ENCODE assay signal across 15 mouse cellular contexts in genomic region chr6:134961858-134962517, GRCm38 (mm10). TPM values are rescaled to one million over a fixed set of nuclear protein-coding genes. Genes with fewer than 3 reads are reported as not detected.
A peak's percentile ranks its signal among the peaks of the same experiment; 100 is the strongest.
DNase-seq lines count a peak whose midpoint lies in the region; ATAC-seq and TF ChIP-seq lines count a peak whose summit lies in the region.
"Had no signal": no experiment of that assay in that cellular context is flagged by ENCODE, and none has a peak within 500 bp of the region (broad histone marks: within the 10 kb centered on the region; RNA-seq: fewer than 3 reads in every experiment).

No protein-coding gene starts in this region.

- no peak overlapping the region for H3K4me2 ChIP-seq in lung, postnatal 0 days (replicated peaks; ENCODE audit: low read depth, low read length)
- H3K4me2 ChIP-seq in embryonic facial prominence, embryonic 14.5 days (ENCODE audit: low read depth, low read length) = no peak overlapping the region
- no peak overlapping the region for H3K4me2 ChIP-seq in heart, embryonic 11.5 days
- H3K4me2 ChIP-seq: liver, embryonic 12.5 days had no signal

- no peak for ATAC-seq in lung, postnatal 0 days
- no peak for ATAC-seq in embryonic facial prominence, embryonic 14.5 days (ENCODE audit: low read depth)
- no peak for ATAC-seq in heart, embryonic 11.5 days (replicated peaks; ENCODE audit: insufficient number of reproducible peaks, low FRiP score, low TSS enrichment)
- ATAC-seq: liver, embryonic 12.5 days had no signal

- no peaks in the 10 kb centered on the region for H3K36me3 ChIP-seq in lung, postnatal 0 days (ENCODE audit: insufficient read depth, low read length)
- H3K36me3 ChIP-seq in ES-Bruce4 (ENCODE audit: control insufficient read depth, insufficient read depth, low read length, poor library complexity, severe bottlenecking) = no peaks in the 10 kb centered on the region
- H3K36me3 ChIP-seq in embryonic facial prominence, embryonic 14.5 days (ENCODE audit: control insufficient read depth, insufficient read depth, low read length) = no peaks in the 10 kb centered on the region
- no peaks in the 10 kb centered on the region for H3K36me3 ChIP-seq in heart, embryonic 11.5 days (ENCODE audit: control insufficient read depth, insufficient read depth, low read length)

- H3K27ac ChIP-seq in lung, postnatal 0 days (ENCODE audit: low read length) = no peak overlapping the region
- H3K27ac ChIP-seq in ES-Bruce4 (ENCODE audit: insufficient read depth, low read length) = peak overlapping the region; percentile 79
- no peak overlapping the region for H3K27ac ChIP-seq in embryonic facial prominence, embryonic 14.5 days (replicated peaks; ENCODE audit: low read depth, low read length)
- no peak overlapping the region for H3K27ac ChIP-seq in heart, embryonic 11.5 days (ENCODE audit: low read depth, low read length)
- H3K27ac ChIP-seq: liver, embryonic 12.5 days had no signal

- 37% methylated on average over 9 of the region's 9 CpGs for WGBS in lung, postnatal 0 days
- 50% methylated on average over 9 of the region's 9 CpGs for WGBS in embryonic facial prominence, embryonic 14.5 days
- 66% methylated on average over 9 of the region's 9 CpGs for WGBS in heart, embryonic 11.5 days (ENCODE audit: insufficient replicate concordance)

- DNase-seq in embryo, embryonic 9.5 days (ENCODE audit: extremely low spot score) = peak; percentile 24
- DNase-seq in embryo, embryonic 11 days = no peak
- DNase-seq in lung, postnatal 0 days (ENCODE audit: low spot score) = peak; percentile 57
- DNase-seq in lung, postnatal 14 days = no peak
- peak; percentile 12 for DNase-seq in embryonic facial prominence, embryonic 14.5 days (ENCODE audit: low spot score)
- DNase-seq in left cerebral cortex, adult 18-20 months (ENCODE audit: low spot score in 2 of 2) = no peak
- DNase-seq: gastrocnemius, postnatal 14 days; kidney, adult 18-20 months; kidney, postnatal 14 days; lung, postnatal 10 days; right cerebral cortex, postnatal 14 days; thymus, postnatal 25 days had no signal

- no peaks in the 10 kb centered on the region for H3K4me1 ChIP-seq in lung, postnatal 0 days (ENCODE audit: insufficient read depth, low read depth, low read length)
- peaks cover 4% of the 10 kb centered on the region for H3K4me1 ChIP-seq in ES-Bruce4 (ENCODE audit: control insufficient read depth, insufficient read depth, low read length)
- H3K4me1 ChIP-seq in embryonic facial prominence, embryonic 14.5 days (ENCODE audit: control insufficient read depth, insufficient read depth, low read length) = peaks cover 5% of the 10 kb centered on the region; the same call in 1 of the 2 replicates
- no peaks in the 10 kb centered on the region for H3K4me1 ChIP-seq in heart, embryonic 11.5 days (ENCODE audit: control insufficient read depth, insufficient read depth, low read length)

- no peaks in the 10 kb centered on the region for H3K9me3 ChIP-seq in lung, postnatal 0 days (ENCODE audit: low read length)
- H3K9me3 ChIP-seq in ES-Bruce4 (replicated peaks; ENCODE audit: control insufficient read depth, insufficient read depth, low read length, poor library complexity, severe bottlenecking) = peaks cover 3% of the 10 kb centered on the region; the same call in 1 of the 2 replicates
- H3K9me3 ChIP-seq in embryonic facial prominence, embryonic 14.5 days (ENCODE audit: control insufficient read depth, low read length) = no peaks in the 10 kb centered on the region
- no peaks in the 10 kb centered on the region for H3K9me3 ChIP-seq in heart, embryonic 11.5 days (replicated peaks; ENCODE audit: control insufficient read depth, low read length)
- H3K9me3 ChIP-seq: liver, embryonic 12.5 days had no signal

- TF ChIP-seq CTCF in lung, postnatal 0 days (IDR thresholded peaks at IDR 0.05) = no peak
- no peak for TF ChIP-seq CTCF in ES-Bruce4 (IDR thresholded peaks at IDR 0.05; ENCODE audit: low read depth, low read length)

- TF ChIP-seq EP300 in lung, postnatal 0 days (IDR thresholded peaks at IDR 0.05) = no peak
- TF ChIP-seq EP300 in ES-Bruce4 (IDR thresholded peaks at IDR 0.05; ENCODE audit: insufficient read depth, low read depth, low read length) = 0 out of 2 replicates have a peak, but pooled peaks have one; percentile 33

- TF ChIP-seq POLR2A in ES-Bruce4 (IDR thresholded peaks at IDR 0.05; ENCODE audit: insufficient read depth, low read length) = no peak

- no peak overlapping the region for H3K9ac ChIP-seq in lung, postnatal 0 days (replicated peaks; ENCODE audit: low read depth)
- H3K9ac ChIP-seq in ES-Bruce4 (ENCODE audit: low read depth, poor library complexity, severe bottlenecking) = no peak overlapping the region
- H3K9ac ChIP-seq in embryonic facial prominence, embryonic 14.5 days (ENCODE audit: low read depth, low read length) = no peak overlapping the region
- H3K9ac ChIP-seq in heart, embryonic 11.5 days (ENCODE audit: low read depth, low read length) = no peak overlapping the region
- H3K9ac ChIP-seq: liver, embryonic 12.5 days had no signal

- H3K27me3 ChIP-seq in lung, postnatal 0 days (replicated peaks; ENCODE audit: insufficient read depth, low read length) = no peaks in the 10 kb centered on the region
- H3K27me3 ChIP-seq in ES-Bruce4 (ENCODE audit: control insufficient read depth, insufficient read depth, low read length, poor library complexity, severe bottlenecking) = no peaks in the 10 kb centered on the region
- H3K27me3 ChIP-seq in embryonic facial prominence, embryonic 14.5 days (replicated peaks; ENCODE audit: control insufficient read depth, insufficient read depth, low read length) = no peaks in the 10 kb centered on the region
- no peaks in the 10 kb centered on the region for H3K27me3 ChIP-seq in heart, embryonic 11.5 days (ENCODE audit: control insufficient read depth, insufficient read depth, low read length)

- H3K4me3 ChIP-seq in lung, postnatal 0 days (ENCODE audit: low read depth, low read length) = no peak overlapping the region
- H3K4me3 ChIP-seq in ES-Bruce4 (ENCODE audit: low read depth, low read length) = no peak overlapping the region
- H3K4me3 ChIP-seq in embryonic facial prominence, embryonic 14.5 days (ENCODE audit: low read depth, low read length) = no peak overlapping the region
- no peak overlapping the region for H3K4me3 ChIP-seq in heart, embryonic 11.5 days (ENCODE audit: low read depth, low read length)
- H3K4me3 ChIP-seq: liver, embryonic 12.5 days had no signal

RNA-seq across cellular contexts. Expression of gene Apold1, which starts 19.5 kb away (rescaled TPM):
- polyA plus RNA-seq in lung, postnatal 0 days (2015; fragmentation: Nextera tagmentation; extraction: Ambion mirVana) = 3.5 and 4.2 TPM in 2 replicates
- polyA plus RNA-seq in ES-Bruce4 (2011; ENCODE audit: insufficient read depth, insufficient read length, low read depth, missing spikeins) = 0.39 and 0.49 TPM in 2 replicates
- polyA plus RNA-seq in embryonic facial prominence, embryonic 14.5 days (2014; fragmentation: Nextera tagmentation; extraction: Ambion mirVana) = 5.4 and 5.5 TPM in 2 replicates
- 1 to 10 TPM; 4.6 to 4.8 TPM for total RNA-seq in left cerebral cortex, adult 18-20 months (2021)
- polyA plus RNA-seq in heart, embryonic 11.5 days (2014; fragmentation: Nextera tagmentation; extraction: Ambion mirVana) = 4.3 TPM in 2 replicates

RNA-seq across cellular contexts. Expression of gene Cdkn1b, which starts 41.8 kb away (rescaled TPM):
- polyA plus RNA-seq in lung, postnatal 0 days (2015; fragmentation: Nextera tagmentation; extraction: Ambion mirVana) = 43.4 and 46.2 TPM in 2 replicates
- polyA plus RNA-seq in ES-Bruce4 (2011; ENCODE audit: insufficient read depth, insufficient read length, low read depth, missing spikeins) = 37.2 and 38.4 TPM in 2 replicates
- 17.3 and 17.6 TPM in 2 replicates for polyA plus RNA-seq in embryonic facial prominence, embryonic 14.5 days (2014; fragmentation: Nextera tagmentation; extraction: Ambion mirVana)
- total RNA-seq in left cerebral cortex, adult 18-20 months (2021) = 10 to 100 TPM; 38.2 to 40.5 TPM
- 13.9 and 14.7 TPM in 2 replicates for polyA plus RNA-seq in heart, embryonic 11.5 days (2014; fragmentation: Nextera tagmentation; extraction: Ambion mirVana)

RNA-seq across cellular contexts. Expression of gene Ddx47, which starts 49.4 kb away (rescaled TPM):
- polyA plus RNA-seq in lung, postnatal 0 days (2015; fragmentation: Nextera tagmentation; extraction: Ambion mirVana) = 91.6 and 97.1 TPM in 2 replicates
- polyA plus RNA-seq in ES-Bruce4 (2011; ENCODE audit: insufficient read depth, insufficient read length, low read depth, missing spikeins) = 114 and 123 TPM in 2 replicates
- 90.0 and 90.8 TPM in 2 replicates for polyA plus RNA-seq in embryonic facial prominence, embryonic 14.5 days (2014; fragmentation: Nextera tagmentation; extraction: Ambion mirVana)
- total RNA-seq in left cerebral cortex, adult 18-20 months (2021) = 10 to 100 TPM; 58.3 to 59.1 TPM
- polyA plus RNA-seq in heart, embryonic 11.5 days (2014; fragmentation: Nextera tagmentation; extraction: Ambion mirVana) = 74.6 and 78.3 TPM in 2 replicates

Comparison
In these comparisons a context has a peak if more than half of its experiments do, and no peak if none do; other contexts are left out.
1. DNase-seq: peak in embryo, embryonic 9.5 days (single experiment), lung, postnatal 0 days (single experiment) and embryonic facial prominence, embryonic 14.5 days (single experiment); none in embryo, embryonic 11 days (single experiment), lung, postnatal 14 days (single experiment) and left cerebral cortex, adult 18-20 months (0 of 2).